Mouse (Mus musculus) myocyte (in vitro differentiated cells): Measurements from ENCODE around the gene Pja2. TPM values are rescaled to one million over a fixed set of nuclear protein-coding genes. Genes with fewer than 3 reads are reported as not detected.
"Not testable (repeated sequence)": the region's sequence is repeated elsewhere in the genome, so short reads cannot be mapped to it uniquely, and the experiment has no call there.

Source experiments
- H3K27me3 ChIP-seq: one replicate; pipeline ENCODE4 v1.6.1; 2011; ENCODE audit not compliant: control insufficient read depth, insufficient read depth, insufficient read length
- H3K36me3 ChIP-seq: one replicate; pipeline ENCODE4 v1.6.1; 2011; ENCODE audit not compliant: control insufficient read depth, insufficient read depth
- H3K4me2 ChIP-seq: one replicate; pipeline ENCODE4 v1.6.1; 2011; ENCODE audit warnings: low read depth, control low read depth
- H3K4me3 ChIP-seq: one replicate; pipeline ENCODE4 v1.5.1; 2011; ENCODE audit warnings: mild to moderate bottlenecking, control low read depth, moderate library complexity
- H3K79me2 ChIP-seq: one replicate; pipeline ENCODE4 v1.6.1; 2011; ENCODE audit not compliant: control insufficient read depth, insufficient read depth
- H3ac ChIP-seq: one replicate; pipeline ENCODE4 v1.6.1; 2011; ENCODE audit not compliant: control insufficient read depth, insufficient read length
- CEBPB ChIP-seq: IDR thresholded peaks from 2 replicates; pipeline ENCODE4 v1.6.1; 2011; ENCODE audit warnings: mild to moderate bottlenecking, moderate library complexity; ENCODE audit not compliant: poor library complexity, insufficient read depth, severe bottlenecking
- E2F4 ChIP-seq: IDR thresholded peaks from one replicate; pipeline ENCODE4 v1.6.1; 2011; ENCODE audit warnings: mild to moderate bottlenecking, control low read depth, moderate library complexity; ENCODE audit not compliant: insufficient read depth
- MAX ChIP-seq: IDR thresholded peaks from one replicate; pipeline ENCODE4 v1.6.1; 2011; ENCODE audit warnings: low read depth, mild to moderate bottlenecking, control low read depth
- MYOD1 ChIP-seq, 3 experiments: IDR thresholded peaks; one replicate each; pipeline ENCODE4 v1.6.1; 2011; ENCODE audit warnings: control low read depth in 2 of 3, low read depth in 2 of 3, mild to moderate bottlenecking in 2 of 3, moderate library complexity in 1 of 3; ENCODE audit not compliant: insufficient read length in 2 of 3, control insufficient read depth in 1 of 3
- MYOG ChIP-seq, 3 experiments: IDR thresholded peaks; one replicate each; pipeline ENCODE4 v1.6.1; 2011; ENCODE audit warnings: control low read depth in 2 of 3, low read depth in 2 of 3, mild to moderate bottlenecking in 2 of 3; ENCODE audit not compliant: insufficient read length in 2 of 3, control insufficient read depth in 1 of 3, insufficient read depth in 1 of 3
- POLR2A ChIP-seq: IDR thresholded peaks from one replicate; pipeline ENCODE4 v1.6.1; 2011; ENCODE audit warnings: low read depth, mild to moderate bottlenecking, control low read depth, moderate library complexity; ENCODE audit not compliant: insufficient read length
- POLR2AphosphoS2 ChIP-seq: IDR thresholded peaks from one replicate; pipeline ENCODE4 v1.6.1; 2011; ENCODE audit warnings: low read depth, control low read depth; ENCODE audit not compliant: insufficient read length
- REST ChIP-seq: IDR thresholded peaks from one replicate; pipeline ENCODE4 v1.6.1; 2011; ENCODE audit warnings: mild to moderate bottlenecking, control low read depth, moderate library complexity; ENCODE audit not compliant: insufficient read depth, insufficient read length
- SRF ChIP-seq: IDR thresholded peaks from one replicate; pipeline ENCODE4 v1.6.1; 2011; ENCODE audit warnings: low read depth; ENCODE audit not compliant: control insufficient read depth, insufficient read length
- TCF12 ChIP-seq: IDR thresholded peaks from one replicate; pipeline ENCODE4 v1.6.1; 2011; ENCODE audit warnings: mild to moderate bottlenecking, control low read depth; ENCODE audit not compliant: poor library complexity, insufficient read depth, severe bottlenecking
- TCF3 ChIP-seq: IDR thresholded peaks from one replicate; pipeline ENCODE4 v1.6.1; 2011; ENCODE audit warnings: low read depth, control low read depth; ENCODE audit not compliant: insufficient read length
- USF1 ChIP-seq: IDR thresholded peaks from one replicate; pipeline ENCODE4 v1.6.1; 2011; ENCODE audit warnings: low read depth, mild to moderate bottlenecking, control low read depth, moderate library complexity
- polyA plus RNA-seq: library from polyadenylated mRNA; unstranded; fragments of >200 nt; fragmentation: generic; extraction: Trizol; gene quantifications from one replicate; pipeline ENCODE4 v1.2.1, GENCODE M21; 2012; ENCODE audit warnings: missing spikeins

The Pja2 gene
- polyA plus RNA-seq, 1 experiment = 30.3 TPM

- Histone ChIP-seq H3K27me3 (no peaks in the 10 kb centered on the region), H3K4me2 (no peak overlapping the region), H3K4me3 (no peak overlapping the region), H3ac (no peak overlapping the region), H3K79me2 (peaks cover 97% of the 10 kb centered on the region), H3K36me3 (no peaks in the 10 kb centered on the region)
- TF ChIP-seq MAX (no peak), USF1 (no peak), TCF3 (no peak), SRF (no peak), POLR2A (no peak), POLR2AphosphoS2 (no peak), REST (no peak), MYOG (IDR thresholded peaks at IDR 0.05; ENCODE audit: control insufficient read depth in 1 of 3, insufficient read depth in 1 of 3, insufficient read length in 2 of 3, low read depth in 2 of 3) (no peak), E2F4 (no peak), CEBPB (no peak), MYOD1 (IDR thresholded peaks at IDR 0.05; ENCODE audit: control insufficient read depth in 1 of 3, insufficient read length in 2 of 3, low read depth in 2 of 3) (no peak), TCF12 (no peak)
Observed at GRCm38 (mm10) chr17:64324556-64324955, 7.2 kb downstream of the Pja2 start.

GRCm38 (mm10) chr17:64315428-64315827 lies 16.3 kb downstream of the Pja2 start:
- Histone ChIP-seq H3K36me3 (peaks cover 20% of the 10 kb centered on the region), H3K79me2 (peaks cover 62% of the 10 kb centered on the region), H3ac (no peak overlapping the region), H3K4me3 (no peak overlapping the region), H3K27me3 (no peaks in the 10 kb centered on the region), H3K4me2 (no peak overlapping the region)
- TF ChIP-seq SRF (no peak), E2F4 (no peak), TCF3 (no peak), POLR2AphosphoS2 (no peak), MAX (no peak), USF1 (no peak), POLR2A (no peak), MYOG (IDR thresholded peaks at IDR 0.05; ENCODE audit: control insufficient read depth in 1 of 3, insufficient read depth in 1 of 3, insufficient read length in 2 of 3, low read depth in 2 of 3) (no peak), MYOD1 (IDR thresholded peaks at IDR 0.05; ENCODE audit: control insufficient read depth in 1 of 3, insufficient read length in 2 of 3, low read depth in 2 of 3) (no peak), REST (no peak), TCF12 (no peak), CEBPB (no peak)

- not testable (repeated sequence) for H3K4me2 ChIP-seq, H3ac ChIP-seq
Observed at GRCm38 (mm10) chr17:64314523-64314922, 17.2 kb downstream of the Pja2 start.

GRCm38 (mm10) chr17:64297628-64298027 lies 34.1 kb downstream of the Pja2 start:
- TF ChIP-seq POLR2A (no peak), MYOD1 (IDR thresholded peaks at IDR 0.05; ENCODE audit: control insufficient read depth in 1 of 3, insufficient read length in 2 of 3, low read depth in 2 of 3) (no peak), USF1 (no peak), E2F4 (no peak), MYOG (IDR thresholded peaks at IDR 0.05; ENCODE audit: control insufficient read depth in 1 of 3, insufficient read depth in 1 of 3, insufficient read length in 2 of 3, low read depth in 2 of 3) (no peak), TCF12 (no peak), POLR2AphosphoS2 (no peak), MAX (no peak), REST (no peak), SRF (no peak), CEBPB (no peak), TCF3 (no peak)
- Histone ChIP-seq H3K36me3 (peaks cover 18% of the 10 kb centered on the region), H3K4me3 (no peak overlapping the region), H3K27me3 (no peaks in the 10 kb centered on the region), H3ac (no peak overlapping the region), H3K4me2 (no peak overlapping the region), H3K79me2 (peaks cover 9% of the 10 kb centered on the region)

More at GRCm38 (mm10) chr17:64314523-64314922, 17.2 kb downstream of the Pja2 start:
- H3K79me2 ChIP-seq = peaks cover 53% of the 10 kb centered on the region
- not testable (repeated sequence) for H3K4me3 ChIP-seq, H3K27me3 ChIP-seq
- H3K36me3 ChIP-seq = peaks cover 21% of the 10 kb centered on the region

GRCm38 (mm10) chr17:64292740-64293139 lies 39.0 kb downstream of the Pja2 start:
- Histone ChIP-seq H3K27me3 (no peaks in the 10 kb centered on the region), H3K79me2 (no peaks in the 10 kb centered on the region), H3ac (no peak overlapping the region), H3K4me2 (no peak overlapping the region), H3K36me3 (peaks cover 48% of the 10 kb centered on the region), H3K4me3 (no peak overlapping the region)
- TF ChIP-seq POLR2A (no peak), TCF3 (no peak), REST (no peak), POLR2AphosphoS2 (no peak), SRF (no peak), MYOD1 (IDR thresholded peaks at IDR 0.05; ENCODE audit: control insufficient read depth in 1 of 3, insufficient read length in 2 of 3, low read depth in 2 of 3) (no peak), TCF12 (no peak), MYOG (IDR thresholded peaks at IDR 0.05; ENCODE audit: control insufficient read depth in 1 of 3, insufficient read depth in 1 of 3, insufficient read length in 2 of 3, low read depth in 2 of 3) (no peak), CEBPB (no peak), E2F4 (no peak), MAX (no peak), USF1 (no peak)
